Mouse (Mus musculus) lung, adult 2 months (tissue): ENCODE data around the gene Ldb2.

Source experiments
- CTCF ChIP-seq: fragments of 200-500 bp; IDR thresholded peaks from 2 replicates; pipeline ENCODE4 v1.5.1; 2011; ENCODE audit warnings: mild to moderate bottlenecking, low read length, control low read depth; ENCODE audit not compliant: insufficient read depth
- POLR2A ChIP-seq: fragments of 200-500 bp; IDR thresholded peaks from 2 replicates; pipeline ENCODE4 v1.6.1; 2011; ENCODE audit warnings: low read depth, mild to moderate bottlenecking, control low read depth, low read length, borderline replicate concordance; ENCODE audit errors: extremely low read depth

DNA sequence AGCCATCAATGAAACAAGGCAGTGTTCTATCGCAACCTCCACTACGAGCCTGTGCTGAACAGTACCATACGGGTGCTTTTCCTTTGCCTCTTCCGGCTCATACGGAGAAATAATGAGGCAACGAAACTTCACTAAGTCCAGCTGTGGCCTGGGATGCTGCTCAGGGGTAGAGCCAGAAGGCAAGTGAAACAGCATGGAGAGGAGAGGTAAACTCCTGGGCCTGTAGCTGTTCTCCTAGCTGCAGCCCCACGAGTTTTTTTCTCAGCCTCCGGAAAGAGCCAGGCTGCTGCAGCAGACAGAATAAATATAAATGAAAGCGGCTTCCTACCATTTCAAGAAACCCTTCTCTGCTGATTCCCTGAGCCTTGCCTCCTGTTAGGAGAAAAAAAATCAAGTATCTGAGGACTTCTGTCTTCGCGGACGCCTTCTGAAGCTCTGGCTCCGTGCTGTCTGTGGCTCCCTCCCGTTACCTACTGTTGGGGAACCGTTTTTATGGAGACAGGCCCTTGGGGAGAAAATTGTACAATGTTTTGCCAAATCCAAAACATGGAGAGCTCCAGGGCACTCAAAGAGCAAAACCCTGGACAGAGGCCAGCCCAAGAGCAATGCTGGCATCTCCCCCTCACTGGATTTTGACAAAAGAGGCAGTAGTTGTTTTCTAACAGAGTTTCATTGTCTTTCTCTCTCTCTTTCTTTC is 205.8 kb downstream of the Ldb2 start:
- no peak for TF ChIP-seq CTCF
- no peak for TF ChIP-seq POLR2A
